Mouse (Mus musculus) megakaryocyte, embryonic 14.5 days (primary cell): ENCODE measurements at regions not wholly inside any gene's neighbourhood (a gene's known extent, or its start where the extent isn't known, plus 50 kb on each side); places are given as distances from the start of the nearest gene placed in this dataset.

ENCODE experiments used
- FLI1 ChIP-seq: IDR thresholded peaks from 2 replicates; pipeline ENCODE4 v1.6.1; 2012; ENCODE audit warnings: low read length, inconsistent platforms, mixed read lengths
- GATA1 ChIP-seq: IDR thresholded peaks from 3 replicates; pipeline ENCODE4 v1.6.1; 2012; ENCODE audit warnings: mixed read lengths, low read length, inconsistent platforms, borderline replicate concordance

DNA sequence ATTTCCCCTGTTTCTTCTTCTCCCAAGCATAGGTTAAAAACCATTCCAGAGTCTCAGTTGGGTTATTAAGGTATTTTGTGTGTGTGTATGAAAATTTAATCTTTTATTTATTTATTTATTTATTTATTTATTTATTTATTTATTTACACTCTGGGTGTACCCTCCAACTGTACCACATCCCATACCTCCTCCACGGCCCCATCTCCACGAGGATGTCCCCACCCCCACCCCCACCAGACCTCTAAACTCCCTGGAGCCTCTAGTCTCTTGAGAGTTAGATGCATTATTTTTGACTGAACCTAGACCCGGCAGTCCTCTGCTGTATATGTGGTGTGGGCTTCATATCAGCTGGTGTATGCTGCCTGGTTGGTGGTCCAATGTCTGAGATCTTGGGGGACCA is 214.9 kb upstream of the Itga1 start:
- no peak for TF ChIP-seq GATA1
- no peak for TF ChIP-seq FLI1
